Mouse (Mus musculus) neural tube, embryonic 12.5 days (tissue): ENCODE data around the gene Rsph6a. TPM values are rescaled to one million over a fixed set of nuclear protein-coding genes. Genes with fewer than 3 reads are reported as not detected.

Experiments
- ATAC-seq: fragments of 200-750 bp; cut with Nextera tagmentation; 2 replicates; pipeline ENCODE4 v1.8.0; 2017; ENCODE audit warnings: low read depth, mild to moderate bottlenecking, moderate TSS enrichment, moderate library complexity; ENCODE audit not compliant: low FRiP score
- H3K27ac ChIP-seq: fragments of 300-500 bp; sonication (generic); 2 replicates; pipeline ENCODE4 v1.5.1; 2016
- H3K27me3 ChIP-seq: fragments of 300-500 bp; sonication (generic); replicated peaks from 2 replicates; pipeline ENCODE4 v1.6.1; 2016; ENCODE audit warnings: mild to moderate bottlenecking
- H3K36me3 ChIP-seq: fragments of 300-500 bp; sonication (generic); 2 replicates; pipeline ENCODE4 v1.6.1; 2016; ENCODE audit warnings: mild to moderate bottlenecking
- H3K4me1 ChIP-seq: fragments of 300-500 bp; sonication (generic); 2 replicates; pipeline ENCODE4 v1.6.1; 2016
- H3K4me2 ChIP-seq: fragments of 300-500 bp; sonication (generic); replicated peaks from 2 replicates; pipeline ENCODE4 v1.6.1; 2016; ENCODE audit warnings: mild to moderate bottlenecking
- H3K4me3 ChIP-seq: fragments of 300-500 bp; sonication (generic); 2 replicates; pipeline ENCODE4 v1.5.1; 2016
- H3K9ac ChIP-seq: fragments of 300-500 bp; sonication (generic); 2 replicates; pipeline ENCODE4 v1.6.1; 2016; ENCODE audit warnings: mild to moderate bottlenecking
- H3K9me3 ChIP-seq: fragments of 300-500 bp; sonication (generic); 2 replicates; pipeline ENCODE4 v1.6.1; 2016; ENCODE audit warnings: mild to moderate bottlenecking
- WGBS: fragments of 180-500 bp; shearing (Covaris S2); methylation state at CpG from one replicate; pipeline ENCODE4 v1.1.7; 2016; 5-methylcytosine and 5-hydroxymethylcytosine counted together
- microRNA-seq: library from miRNA; unstranded; fragments of <30 nt; microRNA quantifications from one replicate; pipeline ENCODE4, GENCODE M21; 2017
- polyA plus RNA-seq: library from polyadenylated mRNA; unstranded; fragments of >200 nt; fragmentation: Nextera tagmentation; extraction: Ambion mirVana; gene quantifications from 2 replicates; pipeline ENCODE4 v1.2.1, GENCODE M21; 2016

Gene Rsph6a
- polyA plus RNA-seq, 1 experiment from 2014 or later: not detected

DNA sequence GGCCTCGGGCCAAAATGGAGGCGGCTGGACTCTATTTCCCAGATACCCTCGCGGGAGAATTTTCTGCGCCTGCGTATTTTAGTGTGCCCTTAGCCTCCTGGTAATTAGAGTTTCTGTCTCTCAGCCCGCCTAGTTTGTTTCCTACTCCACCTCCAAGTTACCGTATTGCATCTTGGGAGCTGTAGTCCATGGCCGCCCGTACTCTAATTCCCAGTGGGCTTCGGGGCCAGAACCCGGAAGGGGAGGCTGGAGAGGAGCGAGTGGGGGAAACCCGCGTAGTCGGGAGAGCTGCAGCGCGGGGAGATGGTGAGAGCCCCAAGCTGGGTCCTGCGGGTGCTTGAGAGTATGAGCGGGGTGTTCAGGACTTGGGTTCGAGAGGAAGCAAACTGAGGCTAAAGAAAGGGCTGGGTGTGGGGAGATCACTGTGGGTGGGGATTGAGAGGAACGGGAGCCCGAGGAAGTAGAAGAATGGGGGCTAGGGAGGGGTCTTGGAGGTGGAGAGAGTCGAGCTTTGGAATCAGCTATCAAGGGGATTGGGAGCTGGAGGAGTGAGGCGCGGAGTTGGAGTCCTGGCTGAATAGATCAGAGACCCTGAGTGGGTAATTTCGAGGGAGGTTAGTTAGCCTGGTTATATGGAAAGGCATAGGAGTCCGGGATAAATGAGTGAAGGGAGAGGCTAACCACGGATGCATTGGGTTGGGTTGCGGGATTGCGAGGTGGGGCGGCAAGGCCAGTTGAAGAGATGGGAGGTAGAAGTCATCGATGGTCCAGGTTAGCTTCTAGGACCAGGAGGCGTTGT, 65.3 kb downstream of the Rsph6a start, which contains the start of gene Fbxo46:
TSS of gene Fbxo46 (plus strand) at position 229 of the 799 bp plus-strand sequence.
- Histone ChIP-seq H3K9me3 (peaks cover 4% of the 10 kb centered on the region; the same call in 1 of the 2 replicates), H3K4me3 (peak within 1 kb of the TSS; percentile 62), H3K4me2 (peak within 1 kb of the TSS; percentile 84), H3K36me3 (no peaks in the 10 kb centered on the region; the same call in 1 of the 2 replicates), H3K27ac (no peak within 1 kb of the TSS), H3K27me3 (0 out of 2 replicates have a peak, but pooled peaks cover 5% of the 10 kb centered on the region), H3K4me1 (peaks cover 18% of the 10 kb centered on the region), H3K9ac (peak within 1 kb of the TSS; percentile 70)
- ATAC-seq: peak; percentile 95
- 3% methylated on average over 34 of the region's 34 CpGs for WGBS

DNA sequence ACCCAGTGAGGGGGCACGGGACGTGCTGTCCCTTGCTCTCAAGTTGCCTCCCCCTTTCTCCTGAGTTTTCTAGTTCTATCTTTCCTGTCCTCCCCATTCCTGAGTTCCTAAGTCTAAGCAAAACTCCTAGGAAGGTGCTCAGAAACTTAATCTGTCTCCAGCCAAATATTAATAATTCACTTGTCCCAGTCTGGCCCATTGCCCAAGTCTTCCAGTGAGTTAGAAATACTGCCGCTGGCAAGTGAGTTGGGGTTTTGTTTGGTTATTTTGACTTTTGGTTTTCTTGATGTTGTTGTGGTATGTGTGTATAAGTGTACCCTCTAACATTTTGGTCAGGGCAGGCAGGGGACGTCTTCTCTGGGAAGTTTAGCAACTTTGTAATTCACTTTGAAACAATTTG, 67.2 kb downstream of the Rsph6a start:
- Histone ChIP-seq H3K36me3 (no peaks in the 10 kb centered on the region; the same call in 1 of the 2 replicates), H3K9me3 (peaks cover 4% of the 10 kb centered on the region; the same call in 1 of the 2 replicates), H3K27me3 (0 out of 2 replicates have a peak, but pooled peaks cover 5% of the 10 kb centered on the region), H3K4me3 (no peak overlapping the region), H3K4me2 (no peak overlapping the region), H3K27ac (no peak overlapping the region), H3K9ac (no peak overlapping the region), H3K4me1 (peaks cover 18% of the 10 kb centered on the region)
- no peak for ATAC-seq
- WGBS: 93% methylated on average over 4 of the region's 4 CpGs

Small RNAs within 50 kb of the gene (microRNA-seq; reads per million reads assigned to microRNA genes)
- not detected for gene Mir3100

Other genes starting within 250 kb of the Rsph6a start
- gene Psg17, start 233.1 kb upstream of the Rsph6a start, polyA plus RNA-seq: not detected in 2 replicates
- gene Mill2, start 214.7 kb upstream of the Rsph6a start, polyA plus RNA-seq: 0.10 and 0.34 TPM in 2 replicates
- gene Pglyrp1, start 183.4 kb upstream of the Rsph6a start, polyA plus RNA-seq: 3.9 and 4.7 TPM in 2 replicates
- 32.9 and 34.0 TPM in 2 replicates for gene Ccdc61, start 144.3 kb upstream of the Rsph6a start, polyA plus RNA-seq
- 12.1 and 12.6 TPM in 2 replicates for gene Nova2, start 128.8 kb upstream of the Rsph6a start, polyA plus RNA-seq
- gene Nanos2, start 67.3 kb upstream of the Rsph6a start, polyA plus RNA-seq: 0.24 and 0.72 TPM in 2 replicates
- gene Mypop, start 63.4 kb upstream of the Rsph6a start, polyA plus RNA-seq: 6.1 and 7.0 TPM in 2 replicates
- 41.6 and 45.2 TPM in 2 replicates for gene Irf2bp1, start 50.6 kb upstream of the Rsph6a start, polyA plus RNA-seq
- 0.09 and 0.19 TPM in 2 replicates for gene Foxa3, start 31.2 kb upstream of the Rsph6a start, polyA plus RNA-seq
- gene Sympk, start 30.3 kb upstream of the Rsph6a start, polyA plus RNA-seq: 46.9 and 47.3 TPM in 2 replicates
- gene Dmwd, start 21.5 kb downstream of the Rsph6a start, polyA plus RNA-seq: 29.6 and 30.7 TPM in 2 replicates
- 13.7 and 18.2 TPM in 2 replicates for gene Dmpk, start 29.2 kb downstream of the Rsph6a start, polyA plus RNA-seq
- 4.5 and 5.2 TPM in 2 replicates for gene Six5, start 39.9 kb downstream of the Rsph6a start, polyA plus RNA-seq
- 1.0 and 1.1 TPM in 2 replicates for gene Gm4969, start 63.7 kb downstream of the Rsph6a start, polyA plus RNA-seq
- 18.3 and 19.9 TPM in 2 replicates for gene Fbxo46, start 65.2 kb downstream of the Rsph6a start, polyA plus RNA-seq
- gene Qpctl, start 94.6 kb downstream of the Rsph6a start, polyA plus RNA-seq: 19.5 and 20.9 TPM in 2 replicates
- gene Snrpd2, start 95.0 kb downstream of the Rsph6a start, polyA plus RNA-seq: 124 and 133 TPM in 2 replicates
- 1.1 and 1.8 TPM in 2 replicates for gene Gipr, start 111.4 kb downstream of the Rsph6a start, polyA plus RNA-seq
- 5.1 and 6.6 TPM in 2 replicates for gene Eml2, start 121.7 kb downstream of the Rsph6a start, polyA plus RNA-seq
- gene Gpr4, start 157.8 kb downstream of the Rsph6a start, polyA plus RNA-seq: 1.9 and 2.3 TPM in 2 replicates
- 42.1 and 43.9 TPM in 2 replicates for gene Opa3, start 173.6 kb downstream of the Rsph6a start, polyA plus RNA-seq
- gene Vasp, start 217.1 kb downstream of the Rsph6a start, polyA plus RNA-seq: 53.4 and 56.3 TPM in 2 replicates
- 0.20 TPM in 1 of 2 replicates, not detected in the other for gene Ppm1n, start 225.4 kb downstream of the Rsph6a start, polyA plus RNA-seq
- 91.1 and 99.1 TPM in 2 replicates for gene Rtn2, start 227.9 kb downstream of the Rsph6a start, polyA plus RNA-seq